Mouse (Mus musculus) retina, postnatal 1 day (tissue): Measurements from ENCODE around the gene Acvr2a.
"Not testable (repeated sequence)": the region's sequence is repeated elsewhere in the genome, so short reads cannot be mapped to it uniquely, and the experiment has no call there.

Source experiments
- DNase-seq: peaks from one replicate; pipeline ENCODE4 v3.0.0-alpha.2; 2012

Acvr2a gene

DNA sequence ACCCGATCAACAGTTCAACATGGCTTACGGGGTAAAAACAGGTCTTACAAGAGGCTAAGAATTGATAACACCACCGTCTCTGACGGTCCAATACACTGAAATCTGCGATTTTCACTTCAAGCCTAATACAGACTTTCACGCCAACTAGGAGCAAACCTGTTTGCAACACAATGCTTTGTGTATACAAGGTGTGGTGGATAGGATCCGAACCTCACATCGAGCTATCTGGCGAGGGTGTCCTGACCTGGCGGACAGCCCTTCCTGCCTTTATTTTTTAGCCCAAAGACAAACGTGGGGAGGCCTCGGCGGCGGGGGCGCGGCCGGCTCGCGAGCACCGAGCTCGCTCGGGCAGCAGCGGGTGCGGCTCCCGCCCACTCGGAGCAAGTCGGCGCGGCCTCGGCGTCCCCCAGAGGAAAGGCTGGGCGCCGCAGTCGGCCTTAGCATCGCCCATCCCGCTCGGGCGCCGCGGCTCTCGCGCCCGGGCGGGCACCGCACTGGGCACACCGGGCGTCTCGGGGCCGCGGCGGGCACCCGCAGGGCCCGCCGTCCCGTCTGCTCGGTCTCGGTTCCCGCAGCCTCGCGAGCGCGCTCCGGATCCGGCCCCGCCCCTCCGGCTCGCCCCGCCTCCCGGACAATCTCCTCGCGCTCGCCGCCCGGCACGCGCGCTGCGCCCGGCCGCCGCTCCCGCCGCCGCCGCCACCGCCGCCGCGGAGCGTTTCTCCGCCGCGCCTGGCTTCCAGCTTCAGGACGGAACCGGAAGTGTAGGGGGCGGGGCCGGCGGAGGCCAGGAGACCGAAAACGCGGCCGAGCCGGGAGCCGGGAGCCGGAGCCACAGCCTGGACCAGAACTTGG, at the start of gene Acvr2a:
Gene Acvr2a, plus strand, starts transcription at position 739 of the 852 bp plus-strand sequence.
- DNase-seq: peak; percentile 94

DNA sequence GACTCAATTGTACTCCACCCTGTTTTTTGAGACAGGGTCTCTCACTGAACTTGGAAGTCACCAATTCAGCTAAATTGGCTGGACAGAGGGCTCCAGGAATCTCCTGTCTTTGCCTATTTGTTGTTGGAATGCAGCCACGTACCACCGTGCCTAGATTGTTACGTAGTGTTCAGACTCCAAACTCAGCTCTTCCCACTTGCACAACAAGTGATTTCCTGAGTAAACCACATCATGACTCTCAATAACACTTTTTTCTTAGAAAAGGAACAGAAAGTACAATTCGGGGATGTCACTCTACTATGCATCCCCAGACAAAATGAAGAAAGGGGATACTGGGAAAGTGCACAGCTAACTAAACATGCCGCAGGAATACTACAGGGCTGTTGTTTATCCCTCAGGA, 47.4 kb upstream of the Acvr2a start:
- DNase-seq: no peak

DNA sequence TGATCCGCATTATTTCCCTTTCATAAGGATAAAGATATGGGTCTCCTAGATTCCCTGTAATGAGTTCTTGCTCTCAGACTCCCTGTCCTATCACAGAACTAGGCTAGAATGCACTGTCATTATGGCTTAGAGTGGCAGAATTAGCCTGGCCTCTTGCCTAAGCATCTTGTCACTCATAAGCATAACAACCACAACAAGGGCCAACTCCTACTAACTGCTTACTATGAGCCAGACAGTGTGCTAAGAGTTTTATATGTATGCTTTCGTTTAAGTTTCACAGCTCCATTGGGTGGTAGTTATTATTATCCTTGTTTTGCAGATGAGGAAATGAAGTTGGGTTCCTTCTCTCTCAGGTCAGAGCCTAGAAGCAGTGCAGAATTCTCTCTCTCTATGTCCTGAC, 46.1 kb upstream of the Acvr2a start:
- DNase-seq: no peak

DNA sequence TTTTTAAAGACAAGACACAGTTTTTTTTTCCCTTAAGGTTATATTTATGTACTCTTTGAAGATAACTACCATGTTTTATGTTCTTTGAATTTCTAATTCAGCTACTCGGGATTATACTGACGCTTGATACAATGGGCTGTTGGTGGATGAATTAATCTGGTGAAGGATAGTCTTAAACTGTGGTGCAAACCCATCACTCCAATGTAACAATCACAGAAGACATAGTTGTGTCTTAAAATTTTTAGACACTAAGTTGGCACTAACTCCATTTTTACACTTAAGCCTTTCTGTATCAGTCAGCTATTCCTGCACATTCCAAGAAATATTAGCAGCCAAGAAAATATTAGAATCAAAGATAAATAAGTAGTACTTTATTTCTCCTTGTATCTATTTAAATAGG, 45.7 kb upstream of the Acvr2a start:
- DNase-seq: no peak

DNA sequence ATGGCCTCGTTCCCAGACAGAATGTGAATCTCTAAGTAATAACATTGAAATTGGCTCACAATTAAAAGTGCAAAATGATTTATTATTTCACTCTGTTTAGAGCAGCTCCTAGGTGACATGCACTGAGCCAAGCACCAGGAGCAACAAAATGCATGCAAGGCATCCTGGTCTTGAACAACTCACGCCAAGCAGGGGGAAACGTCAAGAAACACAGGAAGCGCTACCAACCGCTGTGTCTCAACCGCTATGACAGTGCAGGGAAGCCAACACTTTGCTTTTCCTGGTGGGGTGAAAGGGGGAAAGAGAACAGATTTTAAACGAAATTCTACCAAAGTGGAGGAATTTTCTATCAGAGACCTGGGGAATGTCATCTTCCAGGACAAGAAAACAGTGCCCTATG, 43.8 kb upstream of the Acvr2a start:
- no peak for DNase-seq

DNA sequence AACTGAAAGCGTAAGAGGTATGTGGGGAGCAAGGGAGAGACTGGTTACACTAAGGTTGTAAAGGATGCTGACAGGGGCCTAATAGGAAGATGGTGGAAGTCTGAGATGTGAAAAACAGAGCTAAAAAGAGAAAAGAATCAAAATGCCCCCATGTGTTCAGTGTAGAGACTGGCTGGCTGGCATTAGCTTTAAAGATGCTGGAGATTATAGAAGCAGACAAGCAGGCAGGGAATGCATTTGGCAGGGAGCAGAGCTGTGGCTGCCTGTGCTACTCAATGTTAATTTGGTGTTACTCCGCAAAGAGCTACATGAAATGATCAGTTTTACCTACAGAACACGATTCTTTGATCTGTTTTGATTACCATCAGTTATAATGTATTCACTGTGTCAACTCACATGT, 43.3 kb upstream of the Acvr2a start:
- DNase-seq: no peak

DNA sequence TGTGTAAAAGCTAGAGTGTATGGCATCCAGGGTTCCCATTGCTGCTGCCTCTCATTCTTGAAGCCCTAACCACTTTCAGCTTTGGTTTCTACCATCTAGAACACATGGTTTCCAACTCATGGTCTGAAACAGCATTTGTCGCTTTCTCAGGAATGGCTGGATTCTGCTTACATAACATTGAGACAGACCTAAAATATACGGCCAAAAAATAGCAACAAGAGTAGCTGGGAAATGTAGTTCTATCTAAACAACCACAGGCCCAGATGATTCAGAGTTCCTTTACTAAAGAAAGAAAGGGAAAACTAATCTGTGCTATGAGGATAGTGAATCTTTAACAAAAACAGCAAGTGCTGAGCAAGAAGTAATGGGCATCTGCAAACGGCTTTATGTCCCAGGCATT, 38.6 kb upstream of the Acvr2a start:
- DNase-seq: no peak

DNA sequence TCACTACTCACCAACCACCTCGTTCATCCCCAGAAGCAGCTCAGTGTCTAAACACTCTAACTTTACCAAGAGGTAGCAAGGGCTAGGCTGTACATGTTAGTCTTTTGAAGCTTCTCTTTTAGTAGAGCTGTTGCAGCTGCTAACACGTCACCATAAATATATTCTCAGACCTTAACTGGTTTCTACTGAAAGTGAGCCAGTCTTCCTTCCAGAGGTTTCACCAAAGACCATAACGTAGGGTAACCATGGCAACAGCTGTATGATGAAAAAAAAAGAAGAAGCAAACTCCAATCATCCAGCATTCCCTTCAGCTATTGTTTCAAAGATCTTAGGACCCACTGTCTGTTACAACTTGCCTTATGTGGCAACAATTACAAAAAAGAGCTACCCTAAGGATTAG, 25.0 kb upstream of the Acvr2a start:
- DNase-seq: no peak

DNA sequence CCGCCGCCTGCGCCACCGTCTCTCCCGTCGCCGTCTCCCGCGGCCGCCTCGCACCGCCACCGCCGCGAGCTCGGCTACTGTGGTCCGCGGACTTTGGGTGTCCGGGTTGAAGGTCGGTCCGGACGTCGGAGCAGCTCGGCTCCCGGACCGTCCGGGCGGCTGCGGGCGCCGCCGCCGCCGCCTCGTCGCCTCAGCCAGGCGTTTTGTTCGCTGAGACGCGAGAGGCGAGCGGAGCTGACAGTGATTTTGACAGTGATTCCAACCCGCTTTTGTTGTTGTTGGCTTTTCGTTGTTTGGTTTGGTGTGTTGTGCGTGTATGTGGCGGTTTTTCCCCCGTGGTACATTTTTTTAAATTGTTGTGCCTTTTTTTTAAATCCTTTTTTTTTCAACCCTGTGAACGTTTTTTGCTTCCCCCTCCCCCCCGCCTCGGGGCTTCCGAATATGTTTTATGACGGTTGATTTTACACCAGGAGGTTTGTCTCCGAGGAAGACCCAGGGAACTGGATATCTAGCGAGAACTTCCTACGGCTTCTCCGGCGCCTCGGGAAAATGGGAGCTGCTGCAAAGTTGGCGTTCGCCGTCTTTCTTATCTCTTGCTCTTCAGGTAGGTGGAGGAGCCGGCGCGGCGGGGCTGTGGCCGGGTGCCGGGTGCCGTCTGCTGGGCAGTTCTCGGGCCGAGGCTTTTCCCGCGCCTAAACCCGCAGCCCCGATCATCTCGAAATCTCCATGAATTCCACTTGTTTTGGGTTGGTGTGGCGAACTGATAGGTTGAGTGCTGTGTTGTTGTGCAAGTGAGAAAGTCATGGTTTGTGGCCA, 522 bp downstream of the Acvr2a start:
- DNase-seq: peak; percentile 59

DNA sequence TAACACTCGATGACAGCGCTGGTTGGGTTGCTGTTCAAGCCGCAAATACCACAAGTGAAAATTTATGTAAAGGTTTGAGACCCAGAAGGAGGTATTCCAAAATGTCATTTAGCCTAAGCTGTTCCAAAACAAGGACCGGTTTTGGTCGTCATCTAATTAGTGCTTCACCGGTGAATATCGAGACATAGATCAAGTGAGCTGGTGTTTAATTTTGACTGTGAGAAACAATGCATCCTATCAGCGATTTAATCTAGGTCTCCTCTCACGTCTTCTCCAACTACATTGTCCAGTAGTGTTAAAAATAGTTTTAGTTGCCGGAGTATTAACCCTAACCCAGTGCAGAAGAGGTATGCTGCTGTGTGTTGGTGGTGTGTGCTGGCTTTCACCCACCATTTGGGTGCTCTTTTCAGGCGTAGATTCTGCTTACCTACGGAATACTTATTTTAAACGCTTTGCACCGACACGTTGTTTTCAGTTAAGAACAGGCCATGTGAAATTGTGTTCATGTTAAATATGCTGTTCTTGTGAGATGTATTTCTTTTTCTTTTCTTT, 1.2 kb downstream of the Acvr2a start:
- no peak for DNase-seq

DNA sequence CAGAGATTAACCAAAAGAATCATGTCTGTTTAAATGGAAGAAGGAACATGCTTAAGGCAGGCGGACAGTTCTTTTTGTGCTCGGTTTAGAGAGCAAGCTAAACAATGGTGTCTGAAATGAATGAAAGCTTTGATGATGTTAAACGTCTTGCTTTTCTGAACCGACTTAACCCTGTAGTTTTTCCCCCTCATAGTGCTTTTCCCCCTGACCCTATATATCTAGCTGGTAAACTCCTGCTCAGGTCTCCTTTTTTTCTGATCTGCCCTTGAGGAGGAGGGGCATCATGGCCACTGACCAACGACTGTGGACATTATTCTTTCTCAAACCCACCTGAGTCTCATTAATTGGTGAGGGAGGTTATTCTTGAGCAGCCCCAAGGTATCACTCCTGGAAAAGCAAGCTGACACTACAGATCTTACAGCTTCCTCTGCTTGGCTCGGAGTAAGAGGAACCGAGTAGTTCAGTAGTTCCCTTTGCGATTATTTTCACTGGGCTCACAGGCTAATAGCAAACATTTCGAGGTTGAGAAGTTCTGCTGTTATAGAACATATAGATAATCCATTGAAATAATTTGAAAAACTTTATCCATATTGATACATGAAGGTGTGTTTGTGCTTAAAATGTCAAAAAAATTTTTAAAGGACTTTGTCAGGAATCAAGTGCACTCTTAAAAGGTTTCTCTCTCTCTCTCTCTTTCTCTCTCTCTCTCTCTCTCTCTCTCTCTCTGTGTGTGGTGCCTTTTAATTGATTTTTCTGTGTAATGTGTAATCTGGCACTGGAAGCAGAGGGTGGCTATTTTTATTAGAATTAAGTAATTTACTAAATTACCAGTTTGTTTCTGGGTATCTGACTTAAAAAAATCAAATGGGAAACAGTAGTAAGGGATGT, 2.5 kb downstream of the Acvr2a start:
- DNase-seq: peak; percentile 30

DNA sequence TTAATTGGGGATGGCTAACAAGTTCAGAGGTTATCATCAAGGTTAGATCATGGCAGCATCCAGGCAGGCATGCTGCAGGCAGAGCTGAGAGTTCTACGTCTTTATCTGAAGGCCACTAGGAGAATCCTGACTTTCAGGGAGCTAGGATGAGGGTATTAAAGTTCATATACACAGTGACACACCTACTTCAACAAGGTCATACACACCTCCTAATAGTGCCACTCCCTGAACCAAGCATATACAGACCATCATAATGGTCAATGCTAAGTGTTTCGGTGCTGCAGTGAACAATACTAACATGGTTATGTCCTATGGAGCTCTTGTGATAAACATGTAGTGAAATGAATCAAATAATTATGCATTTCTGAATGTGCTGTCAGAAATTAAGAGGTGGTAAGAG, 12.0 kb downstream of the Acvr2a start:
- no peak for DNase-seq

DNA sequence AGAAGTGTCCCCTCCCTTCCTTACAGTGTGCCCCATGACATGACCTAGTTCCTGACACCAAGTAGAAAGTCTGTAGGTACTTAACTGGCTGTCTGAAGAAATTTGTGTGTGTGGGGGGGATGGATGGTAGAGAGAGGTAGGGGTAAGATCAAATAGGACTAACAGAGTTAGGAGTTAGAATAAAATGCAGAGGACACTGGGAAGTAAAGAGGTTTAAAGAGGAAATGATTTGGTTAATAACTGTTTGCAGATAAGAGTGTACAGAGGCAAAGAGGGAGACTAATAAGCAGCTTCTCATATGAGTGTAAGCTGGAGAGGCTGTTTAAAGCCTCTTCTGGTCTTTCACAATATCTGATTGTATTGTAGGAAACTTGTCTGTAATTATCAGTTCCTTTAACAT, 12.5 kb downstream of the Acvr2a start:
- DNase-seq: peak; percentile 7

DNA sequence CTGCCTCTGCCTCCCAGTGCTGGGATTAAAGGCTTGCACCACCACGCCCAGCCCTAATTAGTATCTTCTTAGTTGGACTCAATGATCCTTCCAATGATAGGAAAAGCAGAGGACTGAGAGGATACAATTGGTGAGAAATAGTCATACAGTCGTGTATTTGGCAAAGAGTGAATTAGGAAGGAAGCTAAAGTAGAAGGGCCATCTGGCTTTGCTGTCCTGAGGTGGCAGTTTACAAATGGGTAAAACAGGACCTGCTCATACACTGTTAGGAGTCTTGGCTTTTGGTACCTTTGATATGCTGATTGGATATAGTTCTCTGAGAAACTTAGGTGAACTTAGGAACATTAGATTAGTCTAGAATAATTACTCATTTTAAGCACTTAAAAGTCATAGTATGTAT, 16.6 kb downstream of the Acvr2a start:
- DNase-seq: no peak

DNA sequence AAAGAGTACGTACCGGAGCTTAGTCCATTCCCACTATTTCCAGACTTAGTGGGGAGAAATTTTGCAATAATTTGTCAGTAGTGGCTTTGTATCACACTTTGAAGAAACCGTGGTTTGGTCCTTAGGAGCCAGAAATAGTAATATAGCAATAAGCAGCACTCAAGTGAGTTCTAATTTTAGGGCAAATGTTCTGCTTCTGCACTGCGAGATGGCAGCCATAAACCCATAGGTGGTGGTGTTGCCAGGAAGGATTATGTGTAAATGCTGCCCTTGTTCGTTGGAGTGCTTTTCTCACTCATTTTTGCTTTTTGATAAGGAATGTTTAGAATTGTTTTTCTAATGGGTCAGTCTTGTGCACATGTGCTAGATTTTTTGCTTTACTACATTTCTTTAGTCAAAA, 18.4 kb downstream of the Acvr2a start:
- no peak for DNase-seq

DNA sequence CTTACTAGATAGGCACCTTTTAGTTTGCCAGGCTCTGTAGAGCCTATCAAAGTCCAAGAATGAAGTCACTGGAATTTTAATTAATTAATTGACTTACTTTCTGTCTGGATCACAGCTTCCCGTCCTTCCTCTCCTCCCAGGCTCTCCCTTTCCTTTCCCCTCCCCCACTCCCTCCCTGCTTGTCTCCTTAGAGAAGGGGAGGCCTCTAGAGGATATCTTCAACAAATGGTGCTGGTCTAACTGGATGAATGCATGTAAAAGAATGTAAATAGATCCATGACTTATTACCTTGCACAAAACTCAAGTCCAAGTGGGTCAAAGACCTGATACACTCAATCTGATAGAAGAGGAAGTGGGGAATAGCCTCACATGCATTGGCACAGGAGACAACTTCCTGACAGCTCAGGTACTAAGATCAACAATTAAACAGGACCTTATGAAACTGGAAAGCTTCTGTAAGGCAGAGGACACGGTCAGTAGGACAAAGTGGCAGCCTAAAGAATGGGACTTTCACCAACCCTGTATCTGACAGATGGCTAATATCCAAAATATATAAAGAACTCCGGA, 20.1 kb downstream of the Acvr2a start:
- DNase-seq: peak; percentile 45

DNA sequence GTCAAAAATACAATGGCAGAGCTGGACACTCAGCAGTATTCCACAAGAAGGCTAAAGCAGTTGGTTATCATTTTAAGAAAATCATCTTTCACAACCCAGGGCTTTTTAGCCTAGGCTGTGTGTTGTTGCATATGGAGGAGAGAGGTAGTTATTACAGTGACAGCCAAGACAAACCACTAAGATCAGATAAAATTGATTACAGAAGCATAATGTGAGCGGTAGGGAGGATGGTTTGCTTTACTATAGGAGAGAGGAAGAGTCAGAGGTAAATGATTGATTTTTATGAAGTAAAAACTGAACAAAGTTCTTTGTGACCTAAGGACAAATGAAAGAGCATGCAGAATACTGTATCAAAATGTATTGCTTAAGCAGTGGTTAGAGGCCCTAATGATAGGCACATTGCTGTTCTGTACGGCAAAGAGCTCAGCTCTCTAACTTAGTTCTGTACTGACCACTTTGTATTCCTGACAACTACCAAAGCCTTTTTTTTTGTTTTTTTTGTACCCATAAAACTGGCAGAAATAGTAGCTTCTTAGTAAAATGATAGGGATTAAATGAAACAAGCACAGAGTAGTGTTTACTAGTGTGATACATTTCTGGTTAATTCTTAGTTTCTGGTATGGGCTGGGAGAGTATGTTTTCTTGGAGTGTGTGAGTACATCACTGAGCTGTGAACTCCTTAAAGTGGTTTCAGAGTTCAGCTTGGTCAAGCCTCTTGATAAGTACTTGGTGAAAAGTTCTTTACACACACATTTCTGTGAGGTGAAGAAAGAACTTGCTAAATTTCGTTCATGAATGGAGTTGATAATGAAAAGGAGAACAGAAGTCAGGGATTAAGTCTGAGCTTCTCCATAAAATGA, 27.9 kb downstream of the Acvr2a start:
- DNase-seq: no peak

DNA sequence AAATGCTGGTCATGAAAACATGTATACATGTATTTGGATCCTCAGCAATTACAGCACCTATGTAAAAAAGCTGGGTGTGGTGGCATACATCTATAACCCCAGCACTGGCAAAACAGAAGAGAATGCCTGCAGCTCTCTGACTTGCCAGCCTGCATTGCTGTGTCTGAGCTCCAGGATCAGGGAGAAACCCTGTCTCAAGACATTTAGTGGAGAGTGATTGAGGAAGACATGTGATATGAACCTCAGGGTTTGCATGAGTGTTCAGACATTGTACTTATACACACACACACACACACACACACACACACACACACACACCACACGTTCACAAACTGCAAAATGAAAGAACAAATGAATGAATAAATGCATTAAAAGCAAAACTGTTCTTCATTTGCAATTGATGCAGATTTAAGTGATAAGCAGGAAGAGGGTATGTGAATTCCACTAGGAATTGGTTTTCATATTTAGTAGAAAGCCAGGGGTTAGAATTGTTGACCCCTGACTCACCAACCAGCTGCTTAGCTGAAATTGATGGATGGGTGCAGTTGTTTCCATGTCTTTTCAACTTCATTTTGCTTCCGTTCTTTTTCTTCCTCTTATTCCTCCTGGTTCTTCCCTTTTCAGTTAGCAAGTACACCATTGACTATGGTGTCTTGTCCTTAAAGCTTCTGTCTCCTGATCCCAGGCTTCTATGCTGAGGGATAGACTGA, 32.9 kb downstream of the Acvr2a start:
- DNase-seq: no peak

DNA sequence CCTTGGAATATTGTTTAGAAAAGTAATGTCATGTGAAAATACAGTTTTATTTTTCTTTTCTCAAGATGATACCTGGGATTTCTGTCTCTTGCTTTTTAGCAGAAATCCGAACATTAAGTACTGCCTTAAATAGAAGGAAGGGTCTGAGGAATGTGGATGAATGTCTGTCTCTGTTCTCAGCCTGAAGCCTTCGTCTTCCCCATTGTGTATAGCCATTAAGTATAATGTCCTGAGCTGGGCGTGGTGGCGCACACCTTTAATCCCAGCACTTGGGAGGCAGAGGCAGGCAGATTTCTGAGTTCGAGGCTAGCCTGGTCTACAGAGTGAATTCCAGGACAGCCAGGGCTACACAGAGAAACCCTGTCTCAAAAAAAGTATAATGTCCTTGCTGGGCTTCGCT, 51.7 kb downstream of the Acvr2a start:
- not testable (repeated sequence) for DNase-seq

DNA sequence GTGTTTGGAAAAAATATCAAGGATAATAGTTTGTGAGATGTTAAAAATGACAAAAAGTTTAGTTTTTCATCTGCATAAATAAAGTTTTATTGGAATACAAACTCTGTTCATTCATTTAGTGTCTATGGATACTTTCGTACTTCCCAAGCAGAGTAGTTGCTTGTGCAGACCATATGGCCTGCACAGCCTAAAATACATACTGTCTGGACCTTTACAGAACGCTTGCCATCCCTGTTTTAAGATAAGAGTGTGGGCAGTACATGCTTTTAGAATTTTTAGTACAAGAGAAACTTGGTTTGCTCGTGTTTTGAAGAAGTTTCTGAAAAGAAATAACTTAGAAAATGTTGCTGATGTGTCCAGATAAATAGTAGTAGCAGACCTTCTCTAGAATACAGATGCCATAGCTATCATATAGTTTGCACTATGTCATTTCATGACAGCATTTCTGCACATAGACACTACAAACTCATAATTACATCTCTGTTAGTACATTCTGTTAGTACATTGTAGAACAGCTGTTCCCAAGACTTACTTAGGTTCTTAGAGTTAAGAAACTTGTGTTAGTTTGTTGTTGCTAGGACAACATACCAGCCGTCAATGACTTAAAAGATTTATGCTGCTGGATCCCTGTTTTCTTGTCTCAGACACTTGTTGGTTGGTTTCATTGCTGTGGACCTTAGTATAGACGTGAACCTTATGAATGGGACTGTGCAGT, 54.4 kb downstream of the Acvr2a start:
- no peak for DNase-seq
